Mouse (Mus musculus) hindbrain, postnatal 0 days (tissue): Measurements from ENCODE around the gene Trex1. TPM values are rescaled to one million over a fixed set of nuclear protein-coding genes. Genes with fewer than 3 reads are reported as not detected.

Experiments
- ATAC-seq: fragments of 200-750 bp; cut with Nextera tagmentation; 2 replicates; pipeline ENCODE4 v1.8.0; 2017; ENCODE audit warnings: mild to moderate bottlenecking, moderate TSS enrichment, moderate library complexity
- DNase-seq: peaks from one replicate; pipeline ENCODE4 v3.0.0-alpha.2; 2015; ENCODE audit warnings: low spot score
- H3K27ac ChIP-seq: fragments of 300-500 bp; sonication (generic); 2 replicates; pipeline ENCODE4 v1.5.1; 2014; ENCODE audit warnings: mild to moderate bottlenecking
- H3K27me3 ChIP-seq: fragments of 300-500 bp; sonication (generic); 2 replicates; pipeline ENCODE4 v1.6.1; 2014; ENCODE audit warnings: low read length, mixed read lengths; ENCODE audit not compliant: insufficient read depth
- H3K36me3 ChIP-seq: fragments of 300-500 bp; sonication (generic); 2 replicates; pipeline ENCODE4 v1.6.1; 2014; ENCODE audit warnings: low read length, mixed read lengths; ENCODE audit not compliant: insufficient read depth
- H3K4me1 ChIP-seq: fragments of 300-500 bp; sonication (generic); 2 replicates; pipeline ENCODE4 v1.6.1; 2014; ENCODE audit warnings: antibody characterized with exemption, low read length, mixed read lengths; ENCODE audit not compliant: insufficient read depth
- H3K4me2 ChIP-seq: fragments of 300-500 bp; sonication (generic); 2 replicates; pipeline ENCODE4 v1.6.1; 2014; ENCODE audit warnings: low read depth, mild to moderate bottlenecking, low read length, moderate library complexity, mixed read lengths
- H3K4me3 ChIP-seq: fragments of 300-500 bp; sonication (generic); 2 replicates; pipeline ENCODE4 v1.5.1; 2014; ENCODE audit warnings: low read length
- H3K9ac ChIP-seq: fragments of 300-500 bp; sonication (generic); replicated peaks from 2 replicates; pipeline ENCODE4 v1.6.1; 2014; ENCODE audit warnings: mild to moderate bottlenecking, low read length, moderate library complexity, mixed read lengths
- H3K9me3 ChIP-seq: fragments of 300-500 bp; sonication (generic); 2 replicates; pipeline ENCODE4 v1.6.1; 2016; ENCODE audit warnings: low read length, mixed read lengths
- CTCF ChIP-seq: IDR thresholded peaks from 2 replicates; pipeline ENCODE4 v1.5.1; 2016; ENCODE audit warnings: antibody characterized with exemption, control low read depth, low read depth
- WGBS: fragments of 180-500 bp; shearing (Covaris S2); extraction: QIAGEN DNeasy Blood & Tissue Kit; methylation state at CpG from one replicate; pipeline ENCODE4 v1.1.7; 2014; 5-methylcytosine and 5-hydroxymethylcytosine counted together
- polyA plus RNA-seq: library from polyadenylated mRNA; unstranded; fragments of >200 nt; fragmentation: Nextera tagmentation; extraction: Ambion mirVana; gene quantifications from 2 replicates; pipeline ENCODE4 v1.2.1, GENCODE M21; 2015
- total RNA-seq: library from RNA; depleted of rRNA; stranded (reverse); fragments of >200 nt; gene quantifications from 2 replicates; pipeline ENCODE4 v1.2.3, GENCODE M21; 2014; rRNA removed

Gene Trex1
- total RNA-seq (20.1 and 32.6 TPM in 2 replicates), polyA plus RNA-seq (14.3 and 14.4 TPM in 2 replicates)

GRCm38 (mm10) chr9:109059136-109059903 is at the start of gene Trex1:
TSS of gene Trex1 (minus strand) at chr9:109059734.
- peak within 1 kb of the TSS; percentile 83 for H3K27ac ChIP-seq
- H3K4me3 ChIP-seq = peak within 1 kb of the TSS; percentile 34
- DNase-seq (peak; percentile 91), ATAC-seq (peak; percentile 80)
- H3K27me3 ChIP-seq = no peaks in the 10 kb centered on the region
- peak within 1 kb of the TSS; percentile 55 for H3K4me2 ChIP-seq
- WGBS = 17% methylated on average over 15 of the region's 15 CpGs
- H3K9me3 ChIP-seq = no peaks in the 10 kb centered on the region
- H3K36me3 ChIP-seq = peaks cover 42% of the 10 kb centered on the region
- TF ChIP-seq CTCF = peak; percentile 98
- peak within 1 kb of the TSS; percentile 46 for H3K9ac ChIP-seq
- H3K4me1 ChIP-seq = peaks cover 16% of the 10 kb centered on the region

DNA sequence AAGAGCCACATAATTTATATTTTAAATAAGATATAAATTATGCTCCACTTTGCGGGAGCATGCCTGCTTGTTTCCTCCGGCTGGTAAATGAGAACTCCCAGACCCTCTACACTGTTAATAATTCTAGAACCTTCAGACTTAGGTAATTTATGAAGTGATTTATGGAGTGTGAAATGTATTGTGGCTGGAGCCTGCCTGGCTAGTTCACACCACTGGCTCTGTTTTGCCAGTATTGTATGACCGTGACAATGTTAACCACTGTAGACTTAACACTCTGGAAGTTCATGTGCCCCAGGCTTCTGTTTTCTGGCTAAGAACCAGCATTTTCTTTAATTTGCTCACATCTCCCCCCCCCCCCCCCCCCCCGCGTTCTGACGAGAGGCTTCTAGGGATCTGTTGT is 47.8 kb upstream of the Trex1 start:
- ATAC-seq = no peak
- H3K4me2 ChIP-seq = no peak overlapping the region
- no peak for DNase-seq
- WGBS = 65% methylated on average over 6 of the region's 6 CpGs
- H3K4me1 ChIP-seq = no peaks in the 10 kb centered on the region
- no peak overlapping the region for H3K4me3 ChIP-seq
- H3K27ac ChIP-seq = no peak overlapping the region
- TF ChIP-seq CTCF = no peak
- H3K9ac ChIP-seq = no peak overlapping the region
- H3K36me3 ChIP-seq = peaks cover 50% of the 10 kb centered on the region
- no peaks in the 10 kb centered on the region for H3K27me3 ChIP-seq
- no peaks in the 10 kb centered on the region for H3K9me3 ChIP-seq

DNA sequence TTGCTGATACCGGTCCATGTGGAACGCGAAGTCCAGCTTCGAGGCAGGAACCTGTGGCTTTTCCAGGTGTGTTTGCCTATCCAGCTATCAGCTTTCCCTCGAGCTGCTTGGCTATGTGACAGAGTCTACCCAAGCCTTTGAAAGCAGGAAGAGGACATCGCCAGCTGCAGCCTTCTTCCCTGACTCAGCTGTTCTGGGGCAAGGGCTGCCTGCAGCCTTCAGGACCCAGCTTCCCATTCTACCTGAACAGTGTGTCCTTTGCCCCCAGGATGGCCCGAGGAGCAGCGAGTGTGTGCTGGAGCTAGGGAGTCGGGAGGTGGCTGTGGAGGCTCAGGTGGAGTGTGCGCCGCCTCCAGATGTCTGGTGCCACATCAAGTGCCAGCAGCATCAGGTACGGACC is 46.1 kb upstream of the Trex1 start:
- WGBS = 90% methylated on average over 12 of the region's 12 CpGs
- Histone ChIP-seq H3K9ac (no peak overlapping the region), H3K27ac (no peak overlapping the region), H3K4me3 (no peak overlapping the region), H3K4me1 (no peaks in the 10 kb centered on the region), H3K4me2 (no peak overlapping the region), H3K36me3 (peaks cover 40% of the 10 kb centered on the region), H3K9me3 (no peaks in the 10 kb centered on the region), H3K27me3 (no peaks in the 10 kb centered on the region)
- DNase-seq = no peak
- no peak for ATAC-seq
- no peak for TF ChIP-seq CTCF

DNA sequence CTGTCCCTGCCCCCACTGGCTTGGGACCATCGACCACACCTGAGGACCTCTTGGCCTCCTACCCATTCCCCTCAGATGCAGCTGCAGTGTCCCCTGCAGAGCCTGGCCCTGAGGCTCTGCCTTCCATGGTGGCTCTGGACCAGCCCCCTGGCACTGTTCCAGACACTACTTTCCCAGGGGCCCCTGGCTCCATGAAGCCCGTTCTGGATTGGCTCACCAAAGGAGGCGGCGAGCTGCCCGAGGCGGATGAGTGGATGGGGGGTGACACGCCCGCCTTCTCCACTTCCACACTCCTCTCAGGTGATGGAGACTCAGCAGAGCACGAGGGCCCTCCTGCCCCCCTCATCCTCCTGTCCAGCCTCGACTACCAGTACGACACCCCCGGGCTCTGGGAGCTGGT is 45.5 kb upstream of the Trex1 start:
- H3K9ac ChIP-seq = no peak overlapping the region
- H3K27ac ChIP-seq = peak overlapping the region; percentile 63; the same call in 1 of the 2 replicates
- H3K4me2 ChIP-seq = no peak overlapping the region
- H3K4me3 ChIP-seq = no peak overlapping the region
- TF ChIP-seq CTCF = no peak
- no peaks in the 10 kb centered on the region for H3K4me1 ChIP-seq
- 53% methylated on average over 12 of the region's 12 CpGs for WGBS
- DNase-seq = peak; percentile 66
- H3K36me3 ChIP-seq = peaks cover 33% of the 10 kb centered on the region
- no peaks in the 10 kb centered on the region for H3K9me3 ChIP-seq
- no peaks in the 10 kb centered on the region for H3K27me3 ChIP-seq
- peak; percentile 57 for ATAC-seq

DNA sequence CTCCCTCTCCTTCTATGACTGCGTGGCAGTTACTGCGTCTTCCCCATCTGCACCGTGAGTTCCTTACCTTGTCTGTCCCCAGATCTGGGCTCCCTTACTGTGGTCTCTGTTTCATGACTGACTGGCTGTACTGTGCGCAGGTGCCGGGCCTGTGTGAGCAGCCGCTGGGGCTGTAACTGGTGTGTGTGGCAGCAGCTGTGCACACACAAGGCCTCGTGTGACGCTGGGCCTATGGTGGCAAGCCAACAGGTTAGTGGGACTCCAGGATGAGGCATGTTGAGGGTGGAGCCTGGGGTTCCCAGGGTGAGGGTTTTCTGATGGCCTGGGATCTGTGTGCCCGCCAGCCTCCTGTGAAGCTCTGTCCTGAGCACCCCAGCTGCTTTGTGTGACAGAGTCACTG is 44.5 kb upstream of the Trex1 start:
- DNase-seq (no peak), ATAC-seq (no peak)
- Histone ChIP-seq H3K9ac (no peak overlapping the region), H3K4me3 (no peak overlapping the region), H3K27ac (no peak overlapping the region), H3K4me1 (peaks cover 2% of the 10 kb centered on the region; the same call in 1 of the 2 replicates), H3K9me3 (no peaks in the 10 kb centered on the region), H3K36me3 (peaks cover 24% of the 10 kb centered on the region), H3K27me3 (no peaks in the 10 kb centered on the region), H3K4me2 (no peak overlapping the region)
- TF ChIP-seq CTCF = no peak
- WGBS = 87% methylated on average over 9 of the region's 9 CpGs

GRCm38 (mm10) chr9:109103250-109103649 is 43.7 kb upstream of the Trex1 start:
- Histone ChIP-seq H3K4me2 (no peak overlapping the region), H3K9me3 (no peaks in the 10 kb centered on the region), H3K36me3 (peaks cover 16% of the 10 kb centered on the region; the same call in 1 of the 2 replicates), H3K4me3 (no peak overlapping the region), H3K9ac (no peak overlapping the region), H3K4me1 (peaks cover 8% of the 10 kb centered on the region; the same call in 1 of the 2 replicates), H3K27me3 (no peaks in the 10 kb centered on the region), H3K27ac (peak overlapping the region; percentile 26; the same call in 1 of the 2 replicates)
- ATAC-seq (no peak), DNase-seq (no peak)
- no peak for TF ChIP-seq CTCF
- 66% methylated on average over 7 of the region's 7 CpGs for WGBS

DNA sequence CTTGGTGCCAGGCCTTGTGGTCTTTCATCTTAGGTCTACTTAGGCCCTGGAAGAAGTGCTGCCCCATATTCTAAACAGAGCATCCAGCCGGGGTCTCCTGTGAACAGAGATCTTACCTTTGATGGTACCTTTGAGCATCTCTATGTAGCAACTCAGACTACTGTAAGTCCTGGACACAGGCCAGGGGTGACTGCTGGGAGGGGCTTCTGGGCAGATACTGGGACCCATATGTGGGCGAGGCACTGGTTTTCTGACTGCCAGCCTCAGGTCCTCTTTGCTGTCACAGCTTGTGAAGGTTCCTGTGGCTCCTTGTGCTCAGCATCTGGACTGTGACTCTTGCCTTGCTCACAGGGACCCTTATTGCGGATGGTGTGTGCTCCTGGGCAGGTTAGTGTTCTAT is 43.0 kb upstream of the Trex1 start:
- Histone ChIP-seq H3K36me3 (peaks cover 14% of the 10 kb centered on the region; the same call in 1 of the 2 replicates), H3K9ac (no peak overlapping the region), H3K4me2 (no peak overlapping the region), H3K27me3 (no peaks in the 10 kb centered on the region), H3K4me3 (no peak overlapping the region), H3K9me3 (no peaks in the 10 kb centered on the region), H3K27ac (peak overlapping the region; percentile 26; the same call in 1 of the 2 replicates), H3K4me1 (peaks cover 14% of the 10 kb centered on the region; the same call in 1 of the 2 replicates)
- no peak for DNase-seq
- TF ChIP-seq CTCF = no peak
- ATAC-seq = no peak
- 88% methylated on average over 3 of the region's 3 CpGs for WGBS
